Mouse (Mus musculus): ENCODE results near the gene Fktn.
"Not testable (repeated sequence)": the region's sequence is repeated elsewhere in the genome, so short reads cannot be mapped to it uniquely, and the experiment has no call there.

DNA sequence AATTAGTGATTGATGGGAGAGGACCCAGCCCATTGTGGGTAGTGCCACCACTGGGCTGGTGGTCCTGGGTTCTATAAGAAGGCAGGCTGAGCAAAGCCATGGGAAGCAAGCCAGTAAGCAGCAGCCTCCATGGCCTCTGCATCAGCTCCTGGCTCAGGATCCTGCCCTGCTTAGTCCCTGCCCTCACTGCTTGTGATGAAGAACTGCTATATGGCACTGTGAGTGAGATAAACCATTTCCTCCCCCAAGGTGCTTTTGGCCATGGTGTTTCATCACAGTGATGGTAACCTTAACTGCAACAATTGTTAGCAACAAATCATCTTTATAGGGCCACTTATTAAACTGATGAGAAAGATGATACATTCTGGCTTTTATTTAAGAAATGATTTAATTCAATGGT, 4.6 kb upstream of the Fktn start:
- not testable (repeated sequence) for TF ChIP-seq POLR2A (IDR thresholded peaks at IDR 0.05; ENCODE audit: control insufficient read depth, extremely low read depth, insufficient read depth, low read length, poor library complexity); CTCF (IDR thresholded peaks at IDR 0.05; ENCODE audit: borderline replicate concordance, control insufficient read depth, extremely low read depth, insufficient read depth, low read length, poor library complexity)

All from thymus, adult 2 months (tissue).